Mouse (Mus musculus): Measurements from ENCODE around the gene Izumo1. TPM values are rescaled to one million over a fixed set of nuclear protein-coding genes. Genes with fewer than 3 reads are reported as not detected.
A peak's percentile ranks its signal among the peaks of the same experiment; 100 is the strongest.

The Izumo1 gene
- 0.15 TPM in 1 of 2 replicates, not detected in the other for polyA plus RNA-seq (2015; fragmentation: Nextera tagmentation; extraction: Ambion mirVana)

GRCm38 (mm10) chr7:45621443-45621842, at the start of gene Izumo1:
TSS of gene Izumo1 (plus strand) at chr7:45621811.
- ATAC-seq (ENCODE audit: insufficient read depth, low FRiP score) = no peak
- Histone ChIP-seq H3K36me3 (ENCODE audit: control insufficient read depth, insufficient read depth, low read length) (no peaks in the 10 kb centered on the region), H3K27me3 (ENCODE audit: control insufficient read depth, insufficient read depth, low read length) (0 out of 2 replicates have a peak, but pooled peaks cover 3% of the 10 kb centered on the region), H3K27ac (ENCODE audit: low read length) (no peak within 1 kb of the TSS), H3K4me1 (ENCODE audit: control insufficient read depth, insufficient read depth, low read length) (peaks cover 5% of the 10 kb centered on the region; the same call in 1 of the 2 replicates), H3K4me3 (replicated peaks; ENCODE audit: low read length) (no peak within 1 kb of the TSS), H3K9me3 (replicated peaks; ENCODE audit: control insufficient read depth, low read length) (no peaks in the 10 kb centered on the region), H3K9ac (ENCODE audit: low read length) (no peak within 1 kb of the TSS), H3K4me2 (ENCODE audit: low read depth, low read length) (peak within 1 kb of the TSS; percentile 13; the same call in 1 of the 2 replicates)
- WGBS = 31% methylated on average over 9 of the region's 9 CpGs

- Histone ChIP-seq H3K4me1 (ENCODE audit: control insufficient read depth, insufficient read depth, low read length) (peaks cover 29% of the 10 kb centered on the region), H3K36me3 (ENCODE audit: control insufficient read depth, insufficient read depth, low read length) (0 out of 2 replicates have a peak, but pooled peaks cover 3% of the 10 kb centered on the region), H3K27me3 (ENCODE audit: control insufficient read depth, insufficient read depth, low read length) (no peaks in the 10 kb centered on the region), H3K9me3 (replicated peaks; ENCODE audit: control insufficient read depth, low read length) (no peaks in the 10 kb centered on the region), H3K9ac (ENCODE audit: low read length) (no peak overlapping the region), H3K27ac (ENCODE audit: low read length) (no peak overlapping the region), H3K4me2 (ENCODE audit: low read depth, low read length) (peak overlapping the region; percentile 74), H3K4me3 (replicated peaks; ENCODE audit: low read length) (no peak overlapping the region)
- WGBS = 34% methylated on average over 1 of the region's 1 CpGs
- no peak for ATAC-seq (ENCODE audit: insufficient read depth, low FRiP score)
These were observed 49.6 kb upstream of the Izumo1 start for GRCm38 (mm10) chr7:45571966-45572365.

GRCm38 (mm10) chr7:45573954-45574353, 47.7 kb upstream of the Izumo1 start:
- no peaks in the 10 kb centered on the region for H3K9me3 ChIP-seq (replicated peaks; ENCODE audit: control insufficient read depth, low read length)
- no peak overlapping the region for H3K4me2 ChIP-seq (ENCODE audit: low read depth, low read length)
- ATAC-seq (ENCODE audit: insufficient read depth, low FRiP score) = no peak
- H3K27me3 ChIP-seq (ENCODE audit: control insufficient read depth, insufficient read depth, low read length) = no peaks in the 10 kb centered on the region
- 0 out of 2 replicates have a peak, but pooled peaks cover 3% of the 10 kb centered on the region for H3K36me3 ChIP-seq (ENCODE audit: control insufficient read depth, insufficient read depth, low read length)
- H3K4me3 ChIP-seq (replicated peaks; ENCODE audit: low read length) = no peak overlapping the region
- no peak overlapping the region for H3K27ac ChIP-seq (ENCODE audit: low read length)
- WGBS = 64% methylated on average over 8 of the region's 8 CpGs
- H3K4me1 ChIP-seq (ENCODE audit: control insufficient read depth, insufficient read depth, low read length) = peaks cover 14% of the 10 kb centered on the region
- H3K9ac ChIP-seq (ENCODE audit: low read length) = no peak overlapping the region

- Histone ChIP-seq H3K27me3 (ENCODE audit: control insufficient read depth, insufficient read depth, low read length) (no peaks in the 10 kb centered on the region), H3K4me1 (ENCODE audit: control insufficient read depth, insufficient read depth, low read length) (peaks cover 14% of the 10 kb centered on the region), H3K27ac (ENCODE audit: low read length) (0 out of 2 replicates have a peak overlapping the region, but pooled peaks have one; percentile 8), H3K36me3 (ENCODE audit: control insufficient read depth, insufficient read depth, low read length) (0 out of 2 replicates have a peak, but pooled peaks cover 3% of the 10 kb centered on the region), H3K9ac (ENCODE audit: low read length) (peak overlapping the region; percentile 34), H3K4me2 (ENCODE audit: low read depth, low read length) (no peak overlapping the region), H3K4me3 (replicated peaks; ENCODE audit: low read length) (no peak overlapping the region), H3K9me3 (replicated peaks; ENCODE audit: control insufficient read depth, low read length) (no peaks in the 10 kb centered on the region)
- ATAC-seq (ENCODE audit: insufficient read depth, low FRiP score) = no peak; the same call in 1 of the 2 replicates
- WGBS = 74% methylated on average over 15 of the region's 15 CpGs
These were observed 46.9 kb upstream of the Izumo1 start for GRCm38 (mm10) chr7:45574472-45575379.

GRCm38 (mm10) chr7:45585923-45586322, 35.7 kb upstream of the Izumo1 start:
- Histone ChIP-seq H3K36me3 (ENCODE audit: control insufficient read depth, insufficient read depth, low read length) (peaks cover 9% of the 10 kb centered on the region), H3K4me1 (ENCODE audit: control insufficient read depth, insufficient read depth, low read length) (peaks cover 4% of the 10 kb centered on the region; the same call in 1 of the 2 replicates), H3K4me2 (ENCODE audit: low read depth, low read length) (no peak overlapping the region), H3K27me3 (ENCODE audit: control insufficient read depth, insufficient read depth, low read length) (no peaks in the 10 kb centered on the region), H3K9ac (ENCODE audit: low read length) (no peak overlapping the region), H3K4me3 (replicated peaks; ENCODE audit: low read length) (no peak overlapping the region), H3K27ac (ENCODE audit: low read length) (no peak overlapping the region), H3K9me3 (replicated peaks; ENCODE audit: control insufficient read depth, low read length) (no peaks in the 10 kb centered on the region)
- 89% methylated on average over 6 of the region's 6 CpGs for WGBS
- ATAC-seq (ENCODE audit: insufficient read depth, low FRiP score) = no peak

- H3K27me3 ChIP-seq (ENCODE audit: control insufficient read depth, insufficient read depth, low read length) = no peaks in the 10 kb centered on the region
These were observed 33.7 kb upstream of the Izumo1 start for GRCm38 (mm10) chr7:45587631-45588592.

GRCm38 (mm10) chr7:45589173-45589572, 32.4 kb upstream of the Izumo1 start:
- H3K4me2 ChIP-seq (ENCODE audit: low read depth, low read length) = peak overlapping the region; percentile 50
- H3K4me1 ChIP-seq (ENCODE audit: control insufficient read depth, insufficient read depth, low read length) = peaks cover 4% of the 10 kb centered on the region; the same call in 1 of the 2 replicates
- H3K4me3 ChIP-seq (replicated peaks; ENCODE audit: low read length) = peak overlapping the region; percentile 38
- H3K27ac ChIP-seq (ENCODE audit: low read length) = no peak overlapping the region
- 2% methylated on average over 19 of the region's 19 CpGs for WGBS
- H3K9ac ChIP-seq (ENCODE audit: low read length) = peak overlapping the region; percentile 56
- no peaks in the 10 kb centered on the region for H3K27me3 ChIP-seq (ENCODE audit: control insufficient read depth, insufficient read depth, low read length)
- peak; percentile 96 for ATAC-seq (ENCODE audit: insufficient read depth, low FRiP score)
- H3K36me3 ChIP-seq (ENCODE audit: control insufficient read depth, insufficient read depth, low read length) = peaks cover 7% of the 10 kb centered on the region
- H3K9me3 ChIP-seq (replicated peaks; ENCODE audit: control insufficient read depth, low read length) = no peaks in the 10 kb centered on the region

More at GRCm38 (mm10) chr7:45587631-45588592, 33.7 kb upstream of the Izumo1 start:
- Histone ChIP-seq H3K27ac (ENCODE audit: low read length) (no peak overlapping the region), H3K9me3 (replicated peaks; ENCODE audit: control insufficient read depth, low read length) (no peaks in the 10 kb centered on the region), H3K4me2 (ENCODE audit: low read depth, low read length) (no peak overlapping the region), H3K9ac (ENCODE audit: low read length) (no peak overlapping the region), H3K4me3 (replicated peaks; ENCODE audit: low read length) (no peak overlapping the region), H3K36me3 (ENCODE audit: control insufficient read depth, insufficient read depth, low read length) (peaks cover 9% of the 10 kb centered on the region), H3K4me1 (ENCODE audit: control insufficient read depth, insufficient read depth, low read length) (peaks cover 4% of the 10 kb centered on the region; the same call in 1 of the 2 replicates)
- no peak for ATAC-seq (ENCODE audit: insufficient read depth, low FRiP score)
- WGBS = 93% methylated on average over 23 of the region's 23 CpGs

GRCm38 (mm10) chr7:45589898-45590297, 31.7 kb upstream of the Izumo1 start:
- no peak overlapping the region for H3K27ac ChIP-seq (ENCODE audit: low read length)
- H3K4me3 ChIP-seq (replicated peaks; ENCODE audit: low read length) = no peak overlapping the region
- peak overlapping the region; percentile 56; the same call in 1 of the 2 replicates for H3K9ac ChIP-seq (ENCODE audit: low read length)
- WGBS = 90% methylated on average over 5 of the region's 5 CpGs
- peaks cover 4% of the 10 kb centered on the region; the same call in 1 of the 2 replicates for H3K4me1 ChIP-seq (ENCODE audit: control insufficient read depth, insufficient read depth, low read length)
- peaks cover 7% of the 10 kb centered on the region for H3K36me3 ChIP-seq (ENCODE audit: control insufficient read depth, insufficient read depth, low read length)
- H3K27me3 ChIP-seq (ENCODE audit: control insufficient read depth, insufficient read depth, low read length) = no peaks in the 10 kb centered on the region
- ATAC-seq (ENCODE audit: insufficient read depth, low FRiP score) = no peak
- no peak overlapping the region for H3K4me2 ChIP-seq (ENCODE audit: low read depth, low read length)
- H3K9me3 ChIP-seq (replicated peaks; ENCODE audit: control insufficient read depth, low read length) = no peaks in the 10 kb centered on the region

Data from stomach, embryonic 16.5 days (tissue).